Mouse (Mus musculus) CD8-positive naive resting alpha-beta T cell, adult 2 months (primary cell): ENCODE data around the gene Elp4.

Experiments
- DNase-seq, 2 experiments: peaks; one replicate each; pipeline ENCODE4 v3.0.0; 2022; ENCODE audit warnings: low read depth in 2 of 2, low spot score in 2 of 2

Elp4 gene

DNA sequence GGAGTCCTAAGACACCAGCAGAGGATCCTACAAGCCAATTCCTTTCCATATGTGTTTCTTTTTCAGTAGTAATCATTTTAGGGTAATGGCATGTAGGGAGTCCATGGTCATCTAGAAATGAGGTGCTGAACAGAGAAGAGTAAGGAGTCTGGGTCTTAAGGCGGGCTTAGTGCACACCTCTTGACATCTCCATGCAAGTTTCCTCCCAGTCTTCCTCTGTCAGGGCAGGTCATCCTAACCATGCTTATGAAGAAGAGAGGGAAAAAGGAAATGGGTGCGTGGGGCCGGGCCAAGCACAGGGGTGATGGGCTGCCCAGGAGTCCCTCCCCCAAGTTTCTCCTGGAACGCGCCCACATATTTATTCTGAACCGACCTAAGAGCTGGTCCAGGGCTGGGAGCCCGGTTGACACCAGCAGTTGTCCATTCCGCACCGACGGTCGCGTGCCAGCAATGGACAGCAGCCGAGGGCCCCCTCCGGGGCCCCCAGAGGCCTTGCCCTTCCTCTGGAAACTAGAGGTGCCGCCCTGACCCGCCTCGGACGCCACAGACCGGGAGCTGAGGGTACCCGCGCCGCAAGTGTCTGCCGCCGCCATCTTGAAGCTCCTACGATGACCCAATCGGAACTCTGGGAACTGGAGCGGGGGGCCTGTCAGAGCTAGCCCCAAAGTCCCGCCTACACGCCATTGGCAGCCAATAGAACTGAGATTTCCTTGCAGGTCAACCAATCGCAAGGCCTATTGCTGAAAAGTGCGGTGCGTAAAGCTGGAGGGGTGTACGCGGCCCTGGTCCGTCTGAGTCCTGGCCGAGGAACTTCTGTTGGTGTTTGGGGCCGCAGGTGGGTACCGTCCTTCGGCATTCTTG lies at the start of gene Elp4, which contains the start of gene Immp1l:
Elp4 (minus strand) TSS at position 669 of the 861 bp plus-strand sequence.
Immp1l (plus strand) TSS at position 743 of the 861 bp plus-strand sequence.
- peak; percentile 92 to 96 for DNase-seq

DNA sequence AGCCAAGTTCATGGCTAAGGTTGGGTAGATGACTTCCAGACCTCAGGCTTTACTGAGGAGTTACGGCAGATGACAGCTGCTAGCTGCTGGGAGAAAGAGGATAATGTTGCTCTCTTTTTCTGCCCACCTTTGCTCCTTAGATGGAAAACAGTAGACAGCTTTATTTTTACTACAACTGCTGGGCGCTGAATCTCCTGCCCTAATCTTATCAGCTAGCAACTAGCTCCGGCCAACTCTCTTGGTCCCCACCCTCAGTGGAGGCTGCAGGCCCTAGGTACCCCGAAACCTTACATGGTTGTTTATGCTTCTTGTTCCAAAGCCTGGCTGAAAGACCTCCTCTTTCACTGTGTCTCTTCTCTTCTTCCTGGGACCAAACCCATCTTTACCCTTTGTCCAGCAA lies 49.5 kb upstream of the Elp4 start:
- no peak for DNase-seq

DNA sequence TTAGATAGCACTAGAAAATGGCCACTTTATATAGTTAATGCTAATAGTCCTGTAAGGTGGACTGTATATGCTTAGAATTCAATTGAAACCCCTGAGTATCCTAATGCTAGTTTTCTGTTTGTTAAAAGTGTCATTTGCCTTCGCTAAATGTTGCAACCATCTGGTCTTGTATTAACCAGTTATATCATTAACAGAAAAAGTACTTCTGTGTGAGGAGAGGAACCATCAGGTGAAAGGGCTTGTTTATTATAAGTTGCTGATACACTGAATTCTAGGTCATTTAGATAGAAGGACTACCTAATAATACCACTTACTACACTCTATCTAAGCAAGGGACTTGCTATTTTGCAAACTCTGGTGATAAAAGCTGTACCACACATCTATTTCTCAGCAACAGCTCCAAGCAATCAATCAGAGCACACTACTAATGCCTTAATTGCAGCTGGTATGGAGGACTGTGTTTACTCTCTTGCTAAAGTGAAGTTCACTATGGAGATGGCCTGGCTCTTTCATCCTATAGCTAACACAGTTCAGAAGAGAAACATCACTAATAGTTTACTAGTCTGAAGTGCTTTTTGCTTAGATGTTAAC lies 47.1 kb upstream of the Elp4 start:
- no peak for DNase-seq

DNA sequence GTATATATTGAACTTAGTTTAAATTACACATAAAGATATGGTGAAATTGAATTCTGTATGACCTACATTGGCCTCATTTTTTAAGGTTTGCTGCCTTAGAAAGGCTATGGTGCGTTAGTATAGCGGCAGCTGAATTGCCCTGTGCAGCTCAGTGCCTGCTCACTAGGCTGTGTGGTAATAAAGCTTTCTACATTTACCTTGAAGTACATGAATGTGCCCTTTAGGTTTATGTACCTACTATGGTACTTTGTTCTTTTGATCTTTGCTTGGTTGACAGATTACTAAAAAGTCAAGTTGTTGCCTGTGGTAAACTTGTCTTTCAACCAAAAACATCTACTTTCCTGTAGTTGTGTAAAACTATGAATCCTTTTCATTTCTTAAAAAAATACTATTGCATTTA lies 45.8 kb upstream of the Elp4 start:
- no peak for DNase-seq

DNA sequence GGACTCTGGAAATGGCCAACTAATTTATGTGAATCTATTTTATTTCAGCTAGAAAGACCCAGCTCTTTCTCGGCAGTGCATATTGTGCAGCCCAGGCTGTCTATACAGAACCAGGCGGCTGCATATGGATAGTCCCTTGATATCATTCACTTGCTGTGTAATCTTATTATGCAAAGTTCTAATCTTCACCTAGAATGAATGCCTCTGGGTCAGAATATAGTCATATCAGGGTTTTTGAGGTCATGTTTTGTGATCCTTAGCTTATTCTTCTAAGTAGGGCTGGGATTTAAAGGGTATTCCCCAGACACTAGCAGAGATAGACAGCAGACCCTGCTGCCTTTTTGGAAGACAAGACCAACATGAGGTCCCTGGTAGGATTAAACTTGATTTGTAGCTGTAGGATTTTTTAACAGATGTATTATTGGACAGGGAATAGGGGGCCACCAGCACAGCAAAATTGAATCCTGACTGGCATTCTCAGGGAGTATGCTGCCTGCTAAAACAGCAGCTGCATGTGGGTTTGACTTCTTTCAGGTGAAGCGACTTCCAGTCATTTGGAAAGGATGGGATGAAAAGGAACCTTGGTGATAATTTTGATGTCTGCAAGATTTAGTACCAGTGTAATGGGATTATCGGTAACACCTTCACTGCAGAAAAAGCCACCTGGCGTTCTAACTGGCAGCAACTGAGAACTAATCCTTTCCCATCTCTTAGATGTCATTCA lies 13.4 kb upstream of the Elp4 start:
- no peak for DNase-seq

DNA sequence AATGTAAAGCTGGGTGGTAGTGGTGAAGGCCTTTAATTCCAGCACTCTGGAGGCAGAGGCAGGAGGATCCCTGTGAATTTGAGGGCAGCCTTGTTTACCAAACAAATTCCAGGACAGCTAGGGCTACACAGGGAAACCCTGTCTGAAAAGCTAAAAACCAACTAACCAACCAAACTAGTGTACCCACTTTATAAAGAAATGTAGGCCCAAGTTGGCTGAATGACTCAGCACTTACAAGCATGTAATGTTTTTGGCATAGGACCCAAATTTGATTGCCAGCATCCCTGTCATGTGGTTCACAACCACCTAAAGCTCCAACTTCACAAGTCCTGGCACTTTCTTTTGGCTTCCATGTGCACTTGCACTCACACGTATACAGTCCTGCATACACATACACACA lies 12.3 kb upstream of the Elp4 start:
- no peak for DNase-seq

DNA sequence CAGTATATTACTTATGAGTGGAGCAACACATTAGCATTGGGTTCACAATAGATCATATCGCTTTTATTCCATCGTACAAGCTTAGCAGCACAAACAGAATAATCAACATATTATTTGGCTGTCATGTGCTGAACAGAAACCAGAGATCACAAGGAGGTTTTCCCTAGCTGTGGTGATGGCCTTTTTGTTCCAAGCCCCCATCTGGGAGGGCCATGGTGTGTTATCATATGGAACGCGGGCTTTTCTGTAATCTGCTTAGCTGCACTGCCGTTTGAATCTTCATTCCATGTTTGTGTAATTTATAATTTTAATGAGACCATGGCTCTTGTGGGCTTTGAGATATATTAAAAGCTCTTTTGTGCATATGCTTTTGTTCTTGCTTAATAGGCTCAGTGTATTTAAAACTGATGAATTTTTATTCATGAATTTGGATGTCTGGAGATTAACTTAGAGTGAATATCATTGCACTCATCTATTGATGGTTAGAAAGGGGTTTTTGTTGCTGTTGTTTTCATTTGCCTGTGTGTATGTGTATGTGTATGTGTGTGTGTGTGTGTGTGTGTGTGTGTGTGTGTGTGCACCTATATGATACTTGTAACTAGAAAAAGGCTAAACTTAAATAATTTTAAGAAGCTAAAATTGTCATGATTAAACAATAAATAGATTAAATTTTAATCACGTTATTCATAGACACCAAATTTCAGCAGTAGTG lies 9.4 kb upstream of the Elp4 start:
- no peak for DNase-seq

DNA sequence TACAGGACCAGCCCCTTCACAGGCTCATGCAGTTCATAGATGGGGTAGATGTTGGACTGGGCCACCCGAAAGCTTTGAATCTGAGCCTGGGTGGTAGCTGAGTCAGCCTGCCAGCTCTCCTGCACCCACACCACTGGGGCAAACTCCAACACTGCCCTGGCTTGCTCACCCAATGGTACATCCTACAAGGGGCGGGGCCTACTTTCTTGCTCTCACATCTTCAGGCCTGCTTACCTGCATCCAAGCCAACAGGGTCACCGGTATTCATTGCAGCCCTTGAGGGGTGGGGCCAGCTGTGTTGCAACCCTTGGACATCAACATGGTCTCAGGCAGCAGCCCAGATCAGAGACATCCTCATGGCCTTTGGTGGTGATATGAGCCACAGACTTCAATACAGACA lies 6.2 kb upstream of the Elp4 start:
- no peak for DNase-seq

DNA sequence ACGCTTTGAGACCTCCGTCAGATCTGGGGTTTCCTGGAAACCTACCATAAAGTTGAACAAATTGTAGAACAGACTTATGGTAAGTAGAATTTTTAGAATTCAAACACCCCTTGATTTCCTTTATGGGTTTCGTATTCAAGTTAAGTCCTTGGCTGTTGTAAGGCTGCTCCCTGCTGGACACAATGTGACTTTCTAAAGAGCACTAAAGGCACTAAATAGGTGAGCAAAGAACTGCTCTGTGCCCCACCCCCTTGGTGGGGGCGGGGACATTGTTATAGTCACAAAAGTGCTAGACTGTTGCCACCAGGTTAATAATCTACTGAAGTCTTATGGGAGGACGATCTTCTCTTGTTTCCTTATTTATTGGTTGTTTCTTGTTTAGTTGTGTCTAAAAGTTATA lies 4.0 kb upstream of the Elp4 start:
- DNase-seq = peak in 1 of 2 experiments; percentile 5

DNA sequence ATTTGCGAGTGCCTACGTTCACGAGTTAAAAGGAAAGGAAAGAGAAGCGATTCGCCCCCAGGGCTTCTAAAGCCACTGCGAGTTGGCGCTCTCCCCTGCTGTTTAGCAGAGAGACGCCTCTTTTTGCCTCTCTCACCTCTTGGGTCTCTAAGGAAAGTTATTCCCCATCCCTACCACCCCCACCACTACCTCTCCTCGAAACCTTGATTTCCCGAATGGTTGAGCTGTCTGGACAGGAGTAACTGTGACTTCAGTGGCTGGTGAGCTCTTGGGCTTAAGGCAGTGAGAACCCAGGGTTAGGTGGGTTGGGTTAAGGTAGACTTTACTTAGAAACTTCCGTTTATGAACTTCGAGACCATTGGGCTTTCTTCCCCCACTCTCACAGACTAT lies 388 bp upstream of the Elp4 start:
- no peak for DNase-seq

DNA sequence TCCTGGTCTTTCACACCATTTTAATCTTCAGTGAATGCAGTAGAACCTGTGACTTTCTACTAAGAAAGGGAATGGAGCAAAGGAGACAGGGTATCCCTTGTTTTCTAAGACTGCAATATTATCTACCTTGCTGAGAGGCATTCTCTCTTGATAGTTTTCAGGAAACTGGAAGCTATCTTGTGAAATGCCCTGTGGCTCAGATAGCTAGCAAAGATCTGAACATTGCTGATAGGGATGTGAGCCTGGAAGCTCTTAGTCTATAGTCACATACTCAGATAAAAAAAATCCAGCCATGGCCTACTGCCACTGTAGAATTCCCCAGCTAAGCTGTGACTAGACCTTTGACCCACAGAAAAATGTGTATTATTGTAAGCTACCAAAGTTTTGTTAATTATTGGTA lies 13.5 kb downstream of the Elp4 start:
- DNase-seq = no peak

DNA sequence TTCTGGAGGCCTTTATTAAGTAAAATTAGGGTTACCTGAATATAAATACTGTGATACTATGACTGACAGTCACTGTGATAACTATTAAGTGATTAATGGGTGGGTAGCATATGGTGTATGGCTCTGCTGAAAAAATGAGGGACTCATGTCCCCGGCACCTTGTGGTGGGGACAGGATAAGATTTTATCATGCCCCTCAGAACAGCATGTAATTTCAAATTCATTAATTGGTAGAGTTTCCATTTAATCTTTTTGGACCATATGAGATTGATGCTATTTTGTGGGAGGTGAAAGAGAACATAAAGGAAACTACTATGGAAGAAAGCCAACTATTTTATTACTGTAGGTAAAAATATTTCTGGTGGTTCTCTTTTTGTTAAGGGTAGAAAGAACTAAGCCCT lies 31.0 kb downstream of the Elp4 start:
- no peak for DNase-seq

DNA sequence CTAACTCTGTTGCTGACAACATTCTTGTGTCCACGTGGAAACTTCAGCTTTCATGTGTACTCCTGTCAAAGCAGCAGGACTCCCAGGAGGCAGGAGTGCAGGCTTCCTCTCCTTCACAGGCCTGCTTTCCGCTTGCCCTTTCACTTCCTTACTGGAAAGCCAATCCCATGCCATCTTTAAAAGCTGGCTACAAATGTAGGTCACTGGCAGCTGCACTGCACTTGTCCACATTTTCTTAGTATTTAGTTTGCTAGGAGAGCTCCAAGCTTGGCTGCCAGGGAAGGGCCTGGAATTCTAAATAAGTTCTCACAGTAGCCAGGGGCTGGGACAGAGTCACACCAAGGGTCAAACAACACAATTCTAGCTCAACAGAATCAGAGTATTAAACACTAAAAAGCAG lies 49.6 kb downstream of the Elp4 start:
- DNase-seq = no peak

DNA sequence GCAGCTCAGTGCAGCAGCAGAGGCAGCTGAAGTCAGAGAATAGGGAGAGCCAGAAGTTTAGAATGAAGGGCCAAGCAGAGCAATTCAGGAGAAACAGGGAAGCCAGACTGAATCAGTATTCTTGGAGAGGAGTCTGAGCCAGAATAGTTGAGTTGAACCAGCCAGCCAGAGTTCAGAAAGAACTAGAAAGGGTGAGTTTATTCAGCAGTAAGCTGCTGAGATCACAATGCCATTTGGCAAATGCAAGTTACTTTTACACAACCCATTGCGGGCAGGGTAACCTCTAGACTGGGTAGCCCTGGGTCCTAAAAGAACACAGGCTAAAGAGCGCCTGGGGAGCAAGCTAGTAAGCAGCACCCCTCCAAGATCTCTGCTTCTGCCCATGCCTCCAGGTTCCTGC lies 51.4 kb downstream of the Elp4 start:
- DNase-seq = no peak

DNA sequence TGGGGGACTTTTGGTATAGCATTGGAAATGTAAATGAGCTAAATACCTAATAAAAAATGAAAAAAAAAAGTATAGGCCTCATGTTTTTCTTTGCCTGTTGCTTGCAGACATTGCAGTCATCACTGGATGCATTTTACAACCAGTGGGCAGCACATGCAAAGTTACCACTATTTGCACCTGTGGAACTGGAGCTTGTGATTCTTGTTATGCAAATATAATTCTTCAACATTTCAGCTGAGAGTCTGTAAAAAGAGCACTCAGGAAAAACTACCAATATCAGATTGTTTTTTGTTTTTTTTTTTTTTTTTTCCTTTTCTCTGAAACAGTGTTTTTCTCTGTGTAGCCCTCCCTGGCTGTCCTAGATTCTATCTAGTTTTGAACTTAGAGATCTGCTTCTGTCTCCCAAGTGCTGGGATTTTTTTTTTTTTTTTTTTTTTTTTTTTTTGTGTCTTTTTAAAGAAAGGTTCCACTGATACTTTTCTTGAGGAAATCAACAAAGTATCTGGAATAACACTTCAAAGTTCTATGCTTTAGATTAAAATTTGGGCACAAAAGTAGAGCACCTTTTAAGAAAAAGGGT lies 52.6 kb downstream of the Elp4 start:
- no peak for DNase-seq

DNA sequence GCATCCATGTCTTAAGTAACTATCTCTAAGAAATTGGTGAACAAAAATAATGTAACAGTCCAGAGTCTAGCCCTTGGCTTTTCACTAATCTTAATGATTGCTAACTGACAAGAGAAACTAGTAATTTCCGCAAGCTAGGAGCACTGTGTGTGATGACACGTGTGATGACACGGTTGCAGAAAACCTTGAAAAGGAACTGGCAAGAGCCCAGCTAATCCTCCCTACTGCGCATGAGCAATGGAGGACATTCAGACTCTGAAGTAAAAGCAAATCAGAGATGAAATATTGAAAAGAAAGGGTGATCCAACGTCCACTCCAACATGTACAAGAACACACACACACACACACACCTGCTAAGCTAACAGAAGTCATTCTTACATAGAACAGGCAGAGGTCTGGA lies 61.2 kb downstream of the Elp4 start:
- DNase-seq = no peak

DNA sequence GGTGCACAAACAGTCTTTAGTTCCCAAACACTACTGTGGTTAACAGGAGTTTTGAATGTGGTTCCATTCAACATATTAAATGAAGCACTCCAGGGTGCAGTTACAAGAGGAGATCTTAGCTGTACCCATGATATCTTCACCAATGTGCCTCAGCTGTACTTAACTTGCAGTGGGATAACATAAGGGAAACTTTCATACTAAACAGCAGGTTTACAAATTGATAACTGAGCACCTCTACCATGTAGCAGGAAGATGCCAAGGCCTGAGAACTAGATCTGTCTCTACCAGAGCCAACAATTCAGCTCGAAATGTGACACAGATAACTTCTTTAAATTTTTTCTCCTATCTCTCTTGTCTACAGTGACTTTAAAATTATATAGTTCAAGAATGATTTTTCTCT lies 86.4 kb downstream of the Elp4 start:
- no peak for DNase-seq

DNA sequence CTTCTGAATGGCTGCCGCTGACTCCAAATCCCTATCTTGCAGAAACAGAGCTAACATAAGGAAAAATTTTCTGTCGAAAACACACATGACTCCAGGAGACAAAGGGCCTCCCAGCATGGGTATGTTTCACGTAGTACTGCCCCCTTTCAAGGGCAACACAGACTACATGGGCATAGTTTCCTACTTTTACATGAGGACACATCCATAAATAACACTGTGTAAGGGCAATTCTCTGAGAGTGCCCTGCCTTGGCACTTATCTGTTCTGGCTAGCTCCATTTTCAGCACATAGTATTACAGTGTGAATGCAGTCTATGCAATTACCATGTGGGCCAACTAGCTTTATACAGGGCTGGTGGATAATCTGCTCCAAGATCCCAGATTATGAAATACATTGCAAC lies 89.2 kb downstream of the Elp4 start:
- no peak for DNase-seq

DNA sequence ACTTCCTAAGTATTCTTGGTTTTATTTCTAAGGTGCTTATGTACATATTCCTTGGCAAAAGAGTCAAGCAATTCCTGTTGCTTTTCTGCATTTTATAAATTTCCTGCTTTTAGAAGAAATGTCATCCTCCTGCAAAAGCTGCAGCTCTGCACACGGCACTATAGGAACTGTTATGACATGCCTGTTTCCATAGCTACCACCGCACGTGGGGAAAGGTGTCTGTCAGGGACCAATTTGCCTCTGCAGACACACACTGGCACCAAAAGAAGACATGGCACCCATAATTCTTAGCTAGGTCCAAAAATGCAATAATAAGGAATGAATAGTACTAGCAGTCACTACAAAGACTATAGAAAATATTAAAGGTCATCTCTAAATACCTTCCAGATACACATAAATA lies 91.3 kb downstream of the Elp4 start:
- no peak for DNase-seq

DNA sequence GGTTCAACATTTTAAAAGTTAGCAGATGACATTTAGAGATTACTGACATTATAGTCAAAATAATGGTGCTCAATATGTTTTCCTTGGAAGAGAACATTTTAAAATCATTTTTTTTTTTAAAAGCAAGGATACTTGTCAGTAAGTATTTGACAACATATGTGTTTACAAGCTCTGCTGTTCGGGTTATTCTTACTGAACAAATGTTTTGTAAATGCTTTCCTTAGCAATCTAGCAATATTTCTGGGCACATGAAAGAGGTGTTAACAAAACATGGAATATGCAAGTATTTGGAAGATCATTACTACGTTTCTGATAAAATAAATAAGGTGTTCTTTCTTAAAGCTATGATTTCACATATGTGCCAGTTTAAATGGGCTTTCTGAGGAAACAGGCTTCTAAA lies 94.1 kb downstream of the Elp4 start:
- DNase-seq = no peak

DNA sequence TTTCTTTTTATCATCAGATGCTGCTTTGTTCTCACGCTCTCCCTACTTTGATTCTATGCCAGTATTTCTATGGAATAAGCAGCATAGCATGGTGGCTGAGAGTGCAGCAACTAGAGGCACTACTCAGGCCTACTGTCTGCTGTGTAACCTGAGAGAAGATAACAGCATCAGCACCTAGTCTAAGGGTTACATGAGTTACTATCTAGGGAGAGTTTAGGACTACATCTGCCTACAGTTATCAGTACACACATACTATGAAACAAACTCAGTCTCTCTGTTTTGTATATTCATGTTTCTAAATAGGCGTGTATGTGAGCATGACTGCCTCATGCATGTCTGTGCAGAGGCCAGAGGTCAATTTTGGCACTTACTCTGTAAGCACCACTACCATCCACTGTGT lies 97.8 kb downstream of the Elp4 start:
- DNase-seq = no peak
